Mouse (Mus musculus): ENCODE measurements around the gene Ptpro.

GRCm38 (mm10) chr6:137315265-137315664 is 63.1 kb downstream of the Ptpro start:
- TF ChIP-seq CTCF (IDR thresholded peaks at IDR 0.05; ENCODE audit: control insufficient read depth, insufficient read depth, low read length) (no peak), POLR2A (IDR thresholded peaks at IDR 0.05; ENCODE audit: borderline replicate concordance, control insufficient read depth, low read depth, low read length) (no peak)
